Mouse (Mus musculus) megakaryocyte, embryonic 14.5 days (primary cell): Measurements from ENCODE around the gene Inpp4a. TPM values are rescaled to one million over a fixed set of nuclear protein-coding genes. Genes with fewer than 3 reads are reported as not detected.

ENCODE experiments used
- H3K27me3 ChIP-seq: replicated peaks from 2 replicates; pipeline ENCODE3; 2012; ENCODE audit warnings: inconsistent platforms
- H3K36me3 ChIP-seq: replicated peaks from 2 replicates; pipeline ENCODE3; 2012; ENCODE audit warnings: low read length, inconsistent platforms, mixed read lengths
- H3K4me1 ChIP-seq: 2 replicates; pipeline ENCODE4 v1.6.1; 2012; ENCODE audit warnings: inconsistent platforms
- H3K4me3 ChIP-seq: replicated peaks from 2 replicates; pipeline ENCODE3; 2012; ENCODE audit warnings: moderate library complexity, mild to moderate bottlenecking, inconsistent platforms
- H3K9me3 ChIP-seq: 2 replicates; pipeline ENCODE4 v1.6.1; 2012; ENCODE audit warnings: inconsistent platforms
- FLI1 ChIP-seq: IDR thresholded peaks from 2 replicates; pipeline ENCODE4 v1.6.1; 2012; ENCODE audit warnings: low read length, inconsistent platforms, mixed read lengths
- GATA1 ChIP-seq: IDR thresholded peaks from 3 replicates; pipeline ENCODE4 v1.6.1; 2012; ENCODE audit warnings: mixed read lengths, low read length, inconsistent platforms, borderline replicate concordance
- polyA plus RNA-seq: library from polyadenylated mRNA; stranded (reverse); fragments of >175 nt; gene quantifications from 2 replicates; pipeline ENCODE4 v1.2.3, GENCODE M21; 2012; ENCODE audit warnings: low replicate concordance; ENCODE audit not compliant: insufficient read depth

Gene Inpp4a
- polyA plus RNA-seq, 1 experiment: 7.7 TPM

GRCm38 (mm10) chr1:37368125-37368524, 68.5 kb downstream of the Inpp4a start:
- Histone ChIP-seq H3K9me3 (no peaks in the 10 kb centered on the region), H3K4me1 (peaks cover 8% of the 10 kb centered on the region), H3K4me3 (no peak overlapping the region), H3K27me3 (peaks cover 2% of the 10 kb centered on the region), H3K36me3 (peaks cover 93% of the 10 kb centered on the region)
- no peak for TF ChIP-seq FLI1
- no peak for TF ChIP-seq GATA1

GRCm38 (mm10) chr1:37368768-37369385, 69.2 kb downstream of the Inpp4a start:
- peaks cover 5% of the 10 kb centered on the region; the same call in 1 of the 2 replicates for H3K4me1 ChIP-seq
- H3K27me3 ChIP-seq: peaks cover 2% of the 10 kb centered on the region
- H3K4me3 ChIP-seq: no peak overlapping the region
- H3K9me3 ChIP-seq: no peaks in the 10 kb centered on the region
- H3K36me3 ChIP-seq: peaks cover 94% of the 10 kb centered on the region
- TF ChIP-seq GATA1 (no peak), FLI1 (no peak)

DNA sequence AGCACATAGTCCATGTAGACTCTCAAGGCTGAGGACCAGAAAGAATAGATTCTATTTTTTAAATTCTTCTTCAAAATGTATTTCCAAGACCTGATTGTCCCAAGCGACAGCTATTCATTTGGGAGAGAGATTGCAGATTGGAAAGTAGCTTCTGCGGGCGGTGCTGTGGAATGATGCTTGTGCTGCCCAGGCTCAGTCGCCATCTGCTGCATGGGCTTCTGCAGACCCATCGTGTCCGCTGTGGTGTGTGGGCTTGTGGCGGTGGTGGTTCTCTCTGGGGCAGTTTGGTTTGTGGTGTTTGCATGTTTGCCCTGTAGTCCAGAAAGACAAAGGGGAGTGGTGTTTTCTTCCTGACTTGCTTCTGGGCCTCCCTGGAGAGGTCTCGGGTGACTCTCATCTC, 76.5 kb downstream of the Inpp4a start:
- no peaks in the 10 kb centered on the region for H3K9me3 ChIP-seq
- TF ChIP-seq GATA1 (no peak), FLI1 (no peak)
- no peaks in the 10 kb centered on the region for H3K27me3 ChIP-seq
- no peak overlapping the region for H3K4me3 ChIP-seq
- peaks cover 100% of the 10 kb centered on the region for H3K36me3 ChIP-seq
- peaks cover 20% of the 10 kb centered on the region; the same call in 1 of the 2 replicates for H3K4me1 ChIP-seq

- Histone ChIP-seq H3K4me3 (no peak overlapping the region), H3K4me1 (peaks cover 17% of the 10 kb centered on the region; the same call in 1 of the 2 replicates), H3K9me3 (no peaks in the 10 kb centered on the region), H3K27me3 (no peaks in the 10 kb centered on the region), H3K36me3 (peaks cover 100% of the 10 kb centered on the region)
- no peak for TF ChIP-seq GATA1
- TF ChIP-seq FLI1: no peak
Observed at GRCm38 (mm10) chr1:37376751-37377150, 77.1 kb downstream of the Inpp4a start.

DNA sequence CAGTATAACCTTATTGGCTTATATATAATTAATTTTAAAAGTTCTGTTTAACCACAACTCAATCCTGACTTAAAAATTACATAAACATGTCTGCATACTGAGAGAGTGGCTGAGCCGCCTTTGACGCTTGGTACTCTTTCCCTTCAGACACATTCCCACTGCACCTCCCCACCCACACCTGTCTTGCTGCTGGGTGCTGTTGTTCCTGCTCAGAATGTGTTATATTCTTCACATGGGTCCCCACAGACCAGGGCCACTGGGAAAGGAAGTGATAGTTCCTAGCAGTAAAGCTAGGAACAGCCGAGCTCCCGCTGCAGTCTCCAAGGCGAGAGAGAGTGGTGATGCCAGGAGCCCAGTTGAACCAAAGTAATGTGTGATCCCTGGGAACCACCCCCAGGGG, 78.4 kb downstream of the Inpp4a start:
- Histone ChIP-seq H3K9me3 (no peaks in the 10 kb centered on the region), H3K4me3 (no peak overlapping the region), H3K4me1 (peaks cover 27% of the 10 kb centered on the region), H3K27me3 (no peaks in the 10 kb centered on the region), H3K36me3 (peaks cover 100% of the 10 kb centered on the region)
- TF ChIP-seq FLI1: no peak
- no peak for TF ChIP-seq GATA1

- Histone ChIP-seq H3K36me3 (peaks cover 100% of the 10 kb centered on the region), H3K27me3 (no peaks in the 10 kb centered on the region), H3K4me1 (peaks cover 42% of the 10 kb centered on the region), H3K9me3 (no peaks in the 10 kb centered on the region), H3K4me3 (no peak overlapping the region)
- no peak for TF ChIP-seq GATA1
- TF ChIP-seq FLI1: no peak
Observed at GRCm38 (mm10) chr1:37379536-37379935, 79.9 kb downstream of the Inpp4a start.

DNA sequence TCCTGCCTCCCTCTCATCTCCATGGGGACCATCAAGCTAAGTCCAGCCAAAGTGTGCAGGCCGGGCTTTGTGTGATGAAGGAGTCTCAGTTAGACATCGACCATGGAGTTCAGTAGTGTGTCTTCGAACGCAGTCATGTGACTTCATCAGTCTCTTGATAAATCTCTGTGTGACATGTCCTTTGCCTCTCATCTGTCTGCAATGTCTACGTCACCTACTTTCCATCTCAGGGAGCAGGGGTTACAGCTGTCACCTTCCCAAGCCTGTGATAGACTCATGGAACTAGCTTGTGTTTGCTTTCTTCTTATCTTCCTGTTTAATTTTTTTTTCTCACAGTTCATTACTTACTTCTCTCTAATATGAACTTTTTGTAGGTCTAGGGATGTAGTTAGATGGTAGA, 81.2 kb downstream of the Inpp4a start:
- H3K36me3 ChIP-seq: peaks cover 96% of the 10 kb centered on the region
- no peaks in the 10 kb centered on the region for H3K27me3 ChIP-seq
- H3K4me1 ChIP-seq: peaks cover 43% of the 10 kb centered on the region
- no peak for TF ChIP-seq GATA1
- TF ChIP-seq FLI1: no peak
- H3K9me3 ChIP-seq: no peaks in the 10 kb centered on the region
- H3K4me3 ChIP-seq: no peak overlapping the region

GRCm38 (mm10) chr1:37384304-37384703, 84.6 kb downstream of the Inpp4a start:
- Histone ChIP-seq H3K9me3 (no peaks in the 10 kb centered on the region), H3K36me3 (peaks cover 96% of the 10 kb centered on the region), H3K4me3 (no peak overlapping the region), H3K27me3 (no peaks in the 10 kb centered on the region), H3K4me1 (peaks cover 51% of the 10 kb centered on the region)
- no peak for TF ChIP-seq GATA1
- TF ChIP-seq FLI1: no peak

DNA sequence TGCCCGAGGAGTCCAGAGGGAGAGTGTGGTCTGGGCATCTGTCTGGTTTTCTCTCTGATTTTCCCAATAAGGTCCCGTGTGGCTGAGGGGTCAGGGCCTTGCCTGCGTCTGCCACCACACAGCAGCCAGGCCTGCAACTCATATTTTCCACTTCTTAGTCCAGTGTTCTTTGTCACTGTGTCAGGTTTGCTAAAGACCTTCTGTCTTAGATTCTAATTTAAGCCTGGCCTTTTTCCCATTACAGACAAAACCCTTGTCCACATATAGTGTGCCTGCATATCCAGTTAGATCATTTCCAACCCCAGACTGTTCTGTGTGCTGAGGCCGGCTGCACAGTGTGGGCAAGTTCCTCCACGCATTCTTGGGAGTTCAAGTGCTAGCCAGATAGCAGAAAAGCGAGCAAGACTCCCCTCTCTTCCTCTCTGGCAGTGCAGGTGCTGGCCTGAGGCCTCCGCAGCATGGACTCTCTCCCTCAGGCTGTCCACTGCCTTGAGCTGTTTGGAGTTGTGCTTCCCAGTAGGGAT, 86.8 kb downstream of the Inpp4a start:
- no peak for TF ChIP-seq FLI1
- TF ChIP-seq GATA1: no peak
- Histone ChIP-seq H3K9me3 (no peaks in the 10 kb centered on the region), H3K4me3 (no peak overlapping the region), H3K36me3 (peaks cover 96% of the 10 kb centered on the region), H3K4me1 (peaks cover 42% of the 10 kb centered on the region), H3K27me3 (no peaks in the 10 kb centered on the region)

- Histone ChIP-seq H3K4me3 (no peak overlapping the region), H3K9me3 (no peaks in the 10 kb centered on the region), H3K27me3 (no peaks in the 10 kb centered on the region), H3K36me3 (peaks cover 97% of the 10 kb centered on the region), H3K4me1 (peaks cover 4% of the 10 kb centered on the region; the same call in 1 of the 2 replicates)
- TF ChIP-seq GATA1 (no peak), FLI1 (no peak)
Observed at GRCm38 (mm10) chr1:37393174-37393573, 93.5 kb downstream of the Inpp4a start.
